Mouse (Mus musculus): ENCODE measurements around the gene Ifnk. TPM values are rescaled to one million over a fixed set of nuclear protein-coding genes. Genes with fewer than 3 reads are reported as not detected.

The Ifnk gene
- total and polyA plus RNA-seq, 3 experiments = not detected

GRCm38 (mm10) chr4:35126776-35127175 is 25.1 kb upstream of the Ifnk start:
- no peaks in the 10 kb centered on the region for H3K9me3 ChIP-seq (replicated peaks; ENCODE audit: insufficient read depth, low read length)
- H3K9ac ChIP-seq (ENCODE audit: control insufficient read depth, low read depth, low read length, poor library complexity, severe bottlenecking) = no peak overlapping the region
- peaks cover 4 to 5% of the 10 kb centered on the region in 2 experiments; a peak in 3 of 4 replicates for H3K4me1 ChIP-seq (ENCODE audit: control insufficient read depth in 1 of 2, insufficient read depth in 2 of 2, low read length in 2 of 2)
- H3K79me2 ChIP-seq (ENCODE audit: control insufficient read depth, insufficient read depth, low read length, poor library complexity) = no peaks in the 10 kb centered on the region
- H3K27ac ChIP-seq (ENCODE audit: control insufficient read depth, low read depth, low read length) = no peak overlapping the region
- no peak overlapping the region for H3K4me3 ChIP-seq (ENCODE audit: control insufficient read depth in 1 of 2, insufficient read depth in 1 of 2, low read depth in 2 of 2, low read length in 2 of 2)
- no peak for TF ChIP-seq MAX (IDR thresholded peaks at IDR 0.05; ENCODE audit: low read length)
- no peak for TF ChIP-seq CHD1 (IDR thresholded peaks at IDR 0.05; ENCODE audit: low read depth, low read length)
- TF ChIP-seq POLR2AphosphoS2 (IDR thresholded peaks at IDR 0.05; ENCODE audit: low read length) = no peak
- TF ChIP-seq BHLHE40 (IDR thresholded peaks at IDR 0.05; ENCODE audit: borderline replicate concordance, low read depth, low read length) = no peak
- no peak for TF ChIP-seq E2F4 (IDR thresholded peaks at IDR 0.05; ENCODE audit: borderline replicate concordance, low read depth, low read length)
- TF ChIP-seq POLR2AphosphoS5 (IDR thresholded peaks at IDR 0.05; ENCODE audit: borderline replicate concordance, low read depth, low read length) = no peak
- no peak for TF ChIP-seq CHD2 (IDR thresholded peaks at IDR 0.05; ENCODE audit: low read length)
- no peak for TF ChIP-seq RCOR1 (IDR thresholded peaks at IDR 0.05; ENCODE audit: low read depth, low read length)
- peaks cover 0 to 10% of the 10 kb centered on the region in 2 experiments; a peak in 2 of 4 replicates for H3K36me3 ChIP-seq (ENCODE audit: control insufficient read depth in 1 of 2, insufficient read depth in 2 of 2, low read length in 2 of 2)
- DNase-seq (ENCODE audit: low read depth, low spot score) = no peak
- no peaks in the 10 kb centered on the region for H3K27me3 ChIP-seq (ENCODE audit: control insufficient read depth in 1 of 2, insufficient read depth in 2 of 2, low read length in 2 of 2)

GRCm38 (mm10) chr4:35127759-35128158 is 24.1 kb upstream of the Ifnk start:
- H3K27me3 ChIP-seq (ENCODE audit: control insufficient read depth in 1 of 2, insufficient read depth in 2 of 2, low read length in 2 of 2) = no peaks in the 10 kb centered on the region

GRCm38 (mm10) chr4:35130411-35130948 is 21.4 kb upstream of the Ifnk start:
- Histone ChIP-seq H3K4me1 (ENCODE audit: control insufficient read depth in 1 of 2, insufficient read depth in 2 of 2, low read length in 2 of 2) (peaks cover 4 to 5% of the 10 kb centered on the region in 2 experiments; a peak in 3 of 4 replicates), H3K9me3 (replicated peaks; ENCODE audit: insufficient read depth, low read length) (no peaks in the 10 kb centered on the region), H3K27ac (ENCODE audit: control insufficient read depth, low read depth, low read length) (no peak overlapping the region), H3K9ac (ENCODE audit: control insufficient read depth, low read depth, low read length, poor library complexity, severe bottlenecking) (no peak overlapping the region), H3K27me3 (ENCODE audit: control insufficient read depth in 1 of 2, insufficient read depth in 2 of 2, low read length in 2 of 2) (no peaks in the 10 kb centered on the region), H3K79me2 (ENCODE audit: control insufficient read depth, insufficient read depth, low read length, poor library complexity) (no peaks in the 10 kb centered on the region), H3K36me3 (ENCODE audit: control insufficient read depth in 1 of 2, insufficient read depth in 2 of 2, low read length in 2 of 2) (peaks cover 0 to 10% of the 10 kb centered on the region in 2 experiments; a peak in 2 of 4 replicates), H3K4me3 (ENCODE audit: control insufficient read depth in 1 of 2, insufficient read depth in 1 of 2, low read depth in 2 of 2, low read length in 2 of 2) (no peak overlapping the region)
- DNase-seq (ENCODE audit: low read depth, low spot score) = peak; percentile 51
- TF ChIP-seq GABPA (IDR thresholded peaks at IDR 0.05; ENCODE audit: low read depth, low read length) (no peak), ZNF384 (IDR thresholded peaks at IDR 0.05; ENCODE audit: low read depth, low read length) (peak; percentile 94), RCOR1 (IDR thresholded peaks at IDR 0.05; ENCODE audit: low read depth, low read length) (peak; percentile 46; the same call in 1 of the 2 replicates), MYB (IDR thresholded peaks at IDR 0.05; ENCODE audit: low read depth, low read length) (no peak)

More at GRCm38 (mm10) chr4:35127759-35128158, 24.1 kb upstream of the Ifnk start:
- Histone ChIP-seq H3K9me3 (replicated peaks; ENCODE audit: insufficient read depth, low read length) (no peaks in the 10 kb centered on the region), H3K27ac (ENCODE audit: control insufficient read depth, low read depth, low read length) (no peak overlapping the region), H3K4me1 (ENCODE audit: control insufficient read depth in 1 of 2, insufficient read depth in 2 of 2, low read length in 2 of 2) (peaks cover 4 to 5% of the 10 kb centered on the region in 2 experiments; a peak in 3 of 4 replicates), H3K9ac (ENCODE audit: control insufficient read depth, low read depth, low read length, poor library complexity, severe bottlenecking) (no peak overlapping the region), H3K4me3 (ENCODE audit: control insufficient read depth in 1 of 2, insufficient read depth in 1 of 2, low read depth in 2 of 2, low read length in 2 of 2) (no peak overlapping the region), H3K36me3 (ENCODE audit: control insufficient read depth in 1 of 2, insufficient read depth in 2 of 2, low read length in 2 of 2) (peaks cover 0 to 10% of the 10 kb centered on the region in 2 experiments; a peak in 2 of 4 replicates), H3K79me2 (ENCODE audit: control insufficient read depth, insufficient read depth, low read length, poor library complexity) (no peaks in the 10 kb centered on the region)
- TF ChIP-seq TCF12 (IDR thresholded peaks at IDR 0.05; ENCODE audit: low read depth, low read length) = no peak
- TF ChIP-seq GABPA (IDR thresholded peaks at IDR 0.05; ENCODE audit: low read depth, low read length) = no peak
- TF ChIP-seq ELF1 (IDR thresholded peaks at IDR 0.05; ENCODE audit: low read depth, low read length) = no peak
- no peak for TF ChIP-seq SIN3A (IDR thresholded peaks at IDR 0.05; ENCODE audit: low read length)
- TF ChIP-seq NELFE (IDR thresholded peaks at IDR 0.05; ENCODE audit: low read depth, low read length) = no peak
- DNase-seq (ENCODE audit: low read depth, low spot score) = no peak
